Mouse (Mus musculus): ENCODE results near the gene Trem2. TPM values are rescaled to one million over a fixed set of nuclear protein-coding genes. Genes with fewer than 3 reads are reported as not detected.
A peak's percentile ranks its signal among the peaks of the same experiment; 100 is the strongest.
"Not testable (repeated sequence)": the region's sequence is repeated elsewhere in the genome, so short reads cannot be mapped to it uniquely, and the experiment has no call there.

The Trem2 gene
- total and polyA plus RNA-seq, 2 experiments: 0.34 to 0.74 TPM

DNA sequence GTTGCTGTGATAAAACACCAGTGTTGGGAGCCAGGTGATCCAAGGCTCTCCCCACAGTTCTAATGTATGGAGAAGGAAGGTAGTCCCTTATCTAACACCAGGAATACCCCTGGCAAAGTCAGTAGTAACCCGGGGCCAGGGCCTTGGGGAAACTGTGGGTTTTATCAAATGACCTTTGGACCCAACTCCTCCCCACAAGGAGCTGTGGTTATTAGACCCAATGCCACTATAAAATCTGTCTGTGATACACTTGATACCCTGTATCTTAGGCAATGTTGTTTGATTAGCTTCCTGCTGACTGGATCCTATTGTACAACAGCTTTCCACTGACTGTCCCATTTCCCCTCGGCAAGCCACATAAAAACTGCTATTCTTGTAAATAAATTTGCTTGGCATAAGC lies 34.1 kb upstream of the Trem2 start:
- Histone ChIP-seq H3K4me1 (ENCODE audit: control insufficient read depth, insufficient read depth, low read length) (no peaks in the 10 kb centered on the region), H3K27ac (replicated peaks; ENCODE audit: insufficient read depth, low read depth, low read length) (no peak overlapping the region), H3K4me3 (ENCODE audit: insufficient read depth, low read depth, low read length) (no peak overlapping the region), H3K36me3 (ENCODE audit: control insufficient read depth, insufficient read depth, low read length) (no peaks in the 10 kb centered on the region), H3K27me3 (ENCODE audit: control insufficient read depth, insufficient read depth, low read length) (no peaks in the 10 kb centered on the region), H3K79me2 (ENCODE audit: control insufficient read depth, insufficient read depth, low read length) (no peaks in the 10 kb centered on the region), H3K9ac (ENCODE audit: low read depth, low read length) (no peak overlapping the region)
- TF ChIP-seq CTCF (IDR thresholded peaks at IDR 0.05; ENCODE audit: low read depth, low read length): no peak
- no peak for TF ChIP-seq POLR2A (IDR thresholded peaks at IDR 0.05; ENCODE audit: extremely low read depth, insufficient read depth, low read length)
- 57% methylated on average over 2 of the region's 2 CpGs for WGBS
- DNase-seq (ENCODE audit: extremely low read depth, low read depth, low spot score): no peak

DNA sequence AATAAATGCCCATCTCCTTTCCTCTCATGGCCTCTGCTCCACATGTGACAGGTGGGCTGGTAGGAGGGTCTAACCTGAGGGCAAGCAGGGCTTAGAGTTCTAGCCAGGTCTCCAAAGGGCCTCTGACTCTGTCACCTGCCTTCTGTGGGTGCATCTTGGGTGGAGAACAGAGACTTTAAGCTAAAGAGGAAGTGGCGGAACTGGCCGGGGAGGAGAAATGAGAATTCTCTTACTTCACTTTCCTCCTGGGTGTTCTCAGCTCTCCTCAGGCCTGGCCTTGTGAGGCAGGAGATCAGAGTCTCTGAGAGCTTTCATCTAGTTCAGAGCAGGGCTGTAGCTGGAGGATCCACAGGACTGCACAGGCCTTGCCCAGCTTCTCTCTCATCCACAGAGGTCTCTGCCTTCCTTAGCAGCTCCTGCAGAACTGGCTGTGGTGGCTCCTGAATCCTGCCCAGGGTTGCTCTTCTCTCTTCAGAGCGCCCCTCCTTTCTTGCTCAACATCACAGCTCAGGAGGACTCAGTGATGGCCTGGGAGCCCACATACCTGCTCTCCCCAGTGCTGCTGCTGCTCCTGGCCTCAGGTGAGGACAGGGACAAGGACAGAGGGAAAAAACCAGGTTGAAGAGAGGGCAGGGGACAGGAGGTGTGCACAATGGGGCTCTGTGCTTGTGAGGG lies 30.2 kb upstream of the Trem2 start, which contains the start of gene B430306N03Rik:
B430306N03Rik (plus strand) TSS at position 237 of the 675 bp plus-strand sequence.
- H3K36me3 ChIP-seq (ENCODE audit: control insufficient read depth, insufficient read depth, low read length); H3K4me1 ChIP-seq (ENCODE audit: control insufficient read depth, insufficient read depth, low read length); H3K27me3 ChIP-seq (ENCODE audit: control insufficient read depth, insufficient read depth, low read length); DNase-seq (ENCODE audit: extremely low read depth, low read depth, low spot score); H3K79me2 ChIP-seq (ENCODE audit: control insufficient read depth, insufficient read depth, low read length); H3K4me3 ChIP-seq (ENCODE audit: insufficient read depth, low read depth, low read length): not testable (repeated sequence)
- Histone ChIP-seq H3K9ac (ENCODE audit: low read depth, low read length) (peak within 1 kb of the TSS; percentile 51; the same call in 1 of the 2 replicates), H3K27ac (replicated peaks; ENCODE audit: insufficient read depth, low read depth, low read length) (peak within 1 kb of the TSS; percentile 44)
- WGBS: 73% methylated on average over 3 of the region's 3 CpGs

DNA sequence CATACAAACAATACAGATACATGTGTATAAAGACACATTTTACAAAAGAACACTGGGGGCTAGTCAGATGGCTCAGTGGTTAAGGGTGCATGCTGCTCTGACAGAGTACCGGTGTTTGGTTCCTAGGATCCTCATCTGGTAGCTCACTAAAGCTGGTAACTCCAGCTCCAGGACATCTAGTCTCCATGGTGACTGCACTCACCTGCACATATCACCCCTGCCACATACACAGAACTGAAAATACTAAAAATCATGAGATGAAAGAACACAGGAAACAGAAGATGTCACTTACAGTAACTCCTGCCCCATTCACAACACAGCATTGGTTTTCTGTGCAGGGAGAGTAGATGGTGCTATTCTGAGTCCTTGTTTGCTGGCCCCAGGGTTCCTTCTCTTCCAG lies 27.5 kb upstream of the Trem2 start:
- Histone ChIP-seq H3K4me1 (ENCODE audit: control insufficient read depth, insufficient read depth, low read length) (no peaks in the 10 kb centered on the region), H3K79me2 (ENCODE audit: control insufficient read depth, insufficient read depth, low read length) (no peaks in the 10 kb centered on the region), H3K36me3 (ENCODE audit: control insufficient read depth, insufficient read depth, low read length) (no peaks in the 10 kb centered on the region), H3K9ac (ENCODE audit: low read depth, low read length) (no peak overlapping the region), H3K4me3 (ENCODE audit: insufficient read depth, low read depth, low read length) (no peak overlapping the region), H3K27ac (replicated peaks; ENCODE audit: insufficient read depth, low read depth, low read length) (no peak overlapping the region), H3K27me3 (ENCODE audit: control insufficient read depth, insufficient read depth, low read length) (no peaks in the 10 kb centered on the region)
- 91% methylated on average over 1 of the region's 1 CpGs for WGBS
- no peak for TF ChIP-seq CTCF (IDR thresholded peaks at IDR 0.05; ENCODE audit: low read depth, low read length)
- DNase-seq (ENCODE audit: extremely low read depth, low read depth, low spot score): no peak

DNA sequence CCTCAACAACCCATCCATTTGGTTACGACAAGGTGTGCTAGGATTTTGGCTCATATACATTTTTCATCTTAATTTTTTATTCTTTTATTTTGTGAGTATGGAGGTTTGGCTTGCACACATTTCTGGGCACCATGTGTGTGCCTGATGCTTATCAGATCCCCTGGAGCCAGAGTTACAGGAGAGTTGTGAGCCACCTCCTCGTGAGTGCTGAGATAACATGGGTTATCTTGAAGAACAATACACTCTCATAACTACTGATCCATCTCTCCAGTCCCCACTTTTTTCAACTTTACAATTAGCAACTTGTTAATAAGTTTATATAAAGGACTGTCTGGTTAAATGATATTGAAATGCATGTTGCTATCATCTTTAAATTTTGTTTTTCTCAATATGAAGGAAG lies 24.9 kb upstream of the Trem2 start:
- no peaks in the 10 kb centered on the region; the same call in 1 of the 2 replicates for H3K4me1 ChIP-seq (ENCODE audit: control insufficient read depth, insufficient read depth, low read length)
- DNase-seq (ENCODE audit: extremely low read depth, low read depth, low spot score): no peak
- no peak overlapping the region for H3K27ac ChIP-seq (replicated peaks; ENCODE audit: insufficient read depth, low read depth, low read length)
- WGBS: 67% methylated on average over 2 of the region's 2 CpGs
- H3K27me3 ChIP-seq (ENCODE audit: control insufficient read depth, insufficient read depth, low read length): no peaks in the 10 kb centered on the region
- no peak overlapping the region for H3K9ac ChIP-seq (ENCODE audit: low read depth, low read length)
- H3K79me2 ChIP-seq (ENCODE audit: control insufficient read depth, insufficient read depth, low read length): no peaks in the 10 kb centered on the region
- H3K36me3 ChIP-seq (ENCODE audit: control insufficient read depth, insufficient read depth, low read length): no peaks in the 10 kb centered on the region
- TF ChIP-seq POLR2A (IDR thresholded peaks at IDR 0.05; ENCODE audit: extremely low read depth, insufficient read depth, low read length) (no peak), CTCF (IDR thresholded peaks at IDR 0.05; ENCODE audit: low read depth, low read length) (no peak)
- H3K4me3 ChIP-seq (ENCODE audit: insufficient read depth, low read depth, low read length): no peak overlapping the region

DNA sequence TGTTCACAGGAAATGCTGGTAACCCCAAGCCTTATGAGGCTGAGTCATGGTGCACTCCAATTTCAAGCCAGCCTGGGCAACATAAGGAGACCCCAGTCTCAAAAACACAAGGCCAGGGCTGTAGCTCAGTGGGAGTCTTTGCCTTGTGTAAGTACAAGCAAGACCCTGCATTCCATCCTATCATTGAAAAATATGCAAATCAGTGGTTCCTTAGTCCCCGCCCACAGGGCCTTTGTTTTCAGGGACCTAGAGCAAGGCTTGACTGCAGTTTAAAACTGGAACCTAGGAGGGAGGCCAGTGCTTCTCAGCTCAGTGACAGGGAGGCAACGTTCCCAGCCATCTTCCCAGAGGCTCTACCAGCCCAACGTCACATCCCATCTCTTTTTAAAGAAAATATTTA lies 23.0 kb upstream of the Trem2 start:
- no peaks in the 10 kb centered on the region; the same call in 1 of the 2 replicates for H3K4me1 ChIP-seq (ENCODE audit: control insufficient read depth, insufficient read depth, low read length)
- H3K9ac ChIP-seq (ENCODE audit: low read depth, low read length): no peak overlapping the region
- no peak for DNase-seq (ENCODE audit: extremely low read depth, low read depth, low spot score)
- WGBS: 82% methylated on average over 3 of the region's 3 CpGs
- H3K4me3 ChIP-seq (ENCODE audit: insufficient read depth, low read depth, low read length): no peak overlapping the region
- H3K36me3 ChIP-seq (ENCODE audit: control insufficient read depth, insufficient read depth, low read length): no peaks in the 10 kb centered on the region
- H3K27ac ChIP-seq (replicated peaks; ENCODE audit: insufficient read depth, low read depth, low read length): no peak overlapping the region
- TF ChIP-seq CTCF (IDR thresholded peaks at IDR 0.05; ENCODE audit: low read depth, low read length) (no peak), POLR2A (IDR thresholded peaks at IDR 0.05; ENCODE audit: extremely low read depth, insufficient read depth, low read length) (no peak)
- H3K27me3 ChIP-seq (ENCODE audit: control insufficient read depth, insufficient read depth, low read length): no peaks in the 10 kb centered on the region
- no peaks in the 10 kb centered on the region for H3K79me2 ChIP-seq (ENCODE audit: control insufficient read depth, insufficient read depth, low read length)

DNA sequence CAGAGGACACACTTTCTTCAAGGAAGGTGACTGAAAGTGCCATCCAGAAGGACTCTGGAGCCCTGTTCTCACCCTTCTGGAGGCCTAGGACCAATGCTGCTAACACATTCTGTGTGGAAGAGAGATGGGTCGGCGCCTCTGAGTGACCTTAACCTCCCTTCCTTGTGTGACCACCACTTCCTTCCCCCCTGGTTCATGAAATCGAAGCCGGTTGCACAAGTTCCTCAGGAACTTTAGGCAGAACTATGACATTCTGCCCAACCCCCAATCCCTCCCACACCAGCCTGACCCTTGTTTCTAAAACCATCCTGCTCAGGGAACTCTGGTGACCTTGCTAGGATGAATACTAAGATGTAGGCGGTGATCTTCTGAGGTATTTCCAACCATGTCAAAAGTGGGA lies 21.9 kb upstream of the Trem2 start:
- Histone ChIP-seq H3K4me1 (ENCODE audit: control insufficient read depth, insufficient read depth, low read length) (no peaks in the 10 kb centered on the region; the same call in 1 of the 2 replicates), H3K9ac (ENCODE audit: low read depth, low read length) (no peak overlapping the region), H3K4me3 (ENCODE audit: insufficient read depth, low read depth, low read length) (no peak overlapping the region), H3K79me2 (ENCODE audit: control insufficient read depth, insufficient read depth, low read length) (no peaks in the 10 kb centered on the region), H3K36me3 (ENCODE audit: control insufficient read depth, insufficient read depth, low read length) (no peaks in the 10 kb centered on the region), H3K27me3 (ENCODE audit: control insufficient read depth, insufficient read depth, low read length) (no peaks in the 10 kb centered on the region), H3K27ac (replicated peaks; ENCODE audit: insufficient read depth, low read depth, low read length) (no peak overlapping the region)
- peak; percentile 53 for DNase-seq (ENCODE audit: extremely low read depth, low read depth, low spot score)
- WGBS: 64% methylated on average over 5 of the region's 5 CpGs
- TF ChIP-seq CTCF (IDR thresholded peaks at IDR 0.05; ENCODE audit: low read depth, low read length) (no peak), POLR2A (IDR thresholded peaks at IDR 0.05; ENCODE audit: extremely low read depth, insufficient read depth, low read length) (no peak)
